Mouse (Mus musculus) ES-Bruce4 (cell line): ENCODE data around the gene Rps5. TPM values are rescaled to one million over a fixed set of nuclear protein-coding genes. Genes with fewer than 3 reads are reported as not detected.

Source experiments
- H3K27ac ChIP-seq: 2 replicates; pipeline ENCODE4 v1.5.1; 2012; ENCODE audit warnings: low read length, inconsistent platforms; ENCODE audit not compliant: insufficient read depth
- H3K27me3 ChIP-seq: 2 replicates; pipeline ENCODE4 v1.6.1; 2012; ENCODE audit warnings: mild to moderate bottlenecking, low read length, inconsistent platforms; ENCODE audit not compliant: control insufficient read depth, poor library complexity, insufficient read depth, severe bottlenecking
- H3K36me3 ChIP-seq: 2 replicates; pipeline ENCODE4 v1.6.1; 2012; ENCODE audit warnings: inconsistent platforms, mild to moderate bottlenecking, low read length, moderate library complexity; ENCODE audit not compliant: control insufficient read depth, poor library complexity, insufficient read depth, severe bottlenecking
- H3K4me1 ChIP-seq: one replicate; pipeline ENCODE4 v1.8.1; 2011; ENCODE audit warnings: low read length; ENCODE audit not compliant: control insufficient read depth, insufficient read depth
- H3K4me3 ChIP-seq: 2 replicates; pipeline ENCODE4 v1.5.1; 2011; ENCODE audit warnings: low read depth, mild to moderate bottlenecking, low read length
- H3K9ac ChIP-seq: 2 replicates; pipeline ENCODE4 v1.6.1; 2012; ENCODE audit warnings: low read depth, mild to moderate bottlenecking, inconsistent platforms; ENCODE audit not compliant: poor library complexity, severe bottlenecking
- H3K9me3 ChIP-seq: replicated peaks from 2 replicates; pipeline ENCODE4 v1.6.1; 2012; ENCODE audit warnings: mild to moderate bottlenecking, low read length, inconsistent platforms; ENCODE audit not compliant: control insufficient read depth, poor library complexity, insufficient read depth, severe bottlenecking
- CTCF ChIP-seq: IDR thresholded peaks from one replicate; pipeline ENCODE4 v1.8.1; 2011; ENCODE audit warnings: low read depth, low read length
- EP300 ChIP-seq: IDR thresholded peaks from 2 replicates; pipeline ENCODE4 v1.6.1; 2011; ENCODE audit warnings: low read depth, low read length; ENCODE audit not compliant: insufficient read depth
- POLR2A ChIP-seq: IDR thresholded peaks from one replicate; pipeline ENCODE4 v1.8.1; 2011; ENCODE audit warnings: low read length; ENCODE audit not compliant: insufficient read depth
- polyA plus RNA-seq: library from polyadenylated mRNA; stranded (reverse); fragments of >200 nt; gene quantifications from 2 replicates; pipeline ENCODE4 v1.2.4, GENCODE M21; 2011; ENCODE audit warnings: low read depth; ENCODE audit not compliant: missing spikeins, insufficient read depth, insufficient read length

Rps5 gene
- polyA plus RNA-seq, 1 experiment = 1,704 TPM

- Histone ChIP-seq H3K9ac (peak overlapping the region; percentile 67), H3K27me3 (no peaks in the 10 kb centered on the region), H3K4me1 (no peaks in the 10 kb centered on the region), H3K27ac (peak overlapping the region; percentile 16; the same call in 1 of the 2 replicates), H3K36me3 (no peaks in the 10 kb centered on the region), H3K9me3 (no peaks in the 10 kb centered on the region), H3K4me3 (peak overlapping the region; percentile 75)
- no peak for TF ChIP-seq POLR2A
- TF ChIP-seq EP300 = no peak
- TF ChIP-seq CTCF = no peak
Measured at GRCm38 (mm10) chr7:12966104-12966845, 44.2 kb downstream of the Rps5 start.

GRCm38 (mm10) chr7:12970906-12971305, 48.8 kb downstream of the Rps5 start:
- TF ChIP-seq POLR2A = peak; percentile 9
- TF ChIP-seq CTCF = no peak
- Histone ChIP-seq H3K9me3 (no peaks in the 10 kb centered on the region), H3K27ac (no peak overlapping the region), H3K27me3 (no peaks in the 10 kb centered on the region), H3K36me3 (no peaks in the 10 kb centered on the region), H3K4me3 (peak overlapping the region; percentile 43), H3K9ac (peak overlapping the region; percentile 4), H3K4me1 (no peaks in the 10 kb centered on the region)

Other genes starting within 250 kb of the Rps5 start
- not detected in 2 replicates for gene Vmn2r55, start 237.3 kb upstream of the Rps5 start, polyA plus RNA-seq
- 0.07 TPM in 1 of 2 replicates, not detected in the other for gene Vmn2r56, start 187.3 kb upstream of the Rps5 start, polyA plus RNA-seq
- gene Zscan18, start 118.7 kb upstream of the Rps5 start, polyA plus RNA-seq = 9.5 and 9.8 TPM in 2 replicates
- gene Zfp329, start 103.4 kb upstream of the Rps5 start, polyA plus RNA-seq = 11.7 and 12.2 TPM in 2 replicates
- gene Zfp110, start 87.5 kb upstream of the Rps5 start, polyA plus RNA-seq = 29.0 and 36.1 TPM in 2 replicates
- 1.2 and 1.6 TPM in 2 replicates for gene Zfp128, start 41.1 kb upstream of the Rps5 start, polyA plus RNA-seq
- 10.0 and 10.7 TPM in 2 replicates for gene Zscan22, start 24.5 kb upstream of the Rps5 start, polyA plus RNA-seq
- gene Rnf225, start 5.1 kb downstream of the Rps5 start, polyA plus RNA-seq = 0.37 and 0.84 TPM in 2 replicates
- 1.5 and 2.3 TPM in 2 replicates for gene Zfp324, start 43.5 kb downstream of the Rps5 start, polyA plus RNA-seq
- gene Zfp446, start 55.6 kb downstream of the Rps5 start, polyA plus RNA-seq = 4.5 and 5.1 TPM in 2 replicates
- 0.75 TPM in 1 of 2 replicates, not detected in the other for gene Slc27a5, start 75.9 kb downstream of the Rps5 start, polyA plus RNA-seq
- gene Trim28, start 76.8 kb downstream of the Rps5 start, polyA plus RNA-seq = 1,087 and 1,151 TPM in 2 replicates
- gene Zbtb45, start 87.7 kb downstream of the Rps5 start, polyA plus RNA-seq = 14.0 and 22.7 TPM in 2 replicates
- 153 and 159 TPM in 2 replicates for gene Chmp2a, start 112.5 kb downstream of the Rps5 start, polyA plus RNA-seq
- 195 and 239 TPM in 2 replicates for gene Ube2m, start 116.0 kb downstream of the Rps5 start, polyA plus RNA-seq
- gene Mzf1, start 132.5 kb downstream of the Rps5 start, polyA plus RNA-seq = 0.90 and 0.93 TPM in 2 replicates
- gene Vmn1r85, start 172.9 kb downstream of the Rps5 start, polyA plus RNA-seq = 0.22 and 0.24 TPM in 2 replicates
- not detected in 2 replicates for gene Vmn1r86, start 197.6 kb downstream of the Rps5 start, polyA plus RNA-seq
- 0.15 and 0.26 TPM in 2 replicates for gene Vmn1r87, start 217.9 kb downstream of the Rps5 start, polyA plus RNA-seq
- gene Vmn1r88, start 237.3 kb downstream of the Rps5 start, polyA plus RNA-seq = 0.64 and 0.78 TPM in 2 replicates